Mouse (Mus musculus) MN1 (cell line): ENCODE data around the gene Fmod.
A peak's percentile ranks its signal among the peaks of the same experiment; 100 is the strongest.

Source experiments
- DNase-seq: peaks from one replicate; pipeline ENCODE4 v3.0.0-alpha.2; 2016; ENCODE audit warnings: low spot score

The Fmod gene

GRCm38 (mm10) chr1:134076789-134077188 lies 39.7 kb downstream of the Fmod start:
- no peak for DNase-seq

- peak; percentile 79 for DNase-seq
These were observed 40.5 kb downstream of the Fmod start for GRCm38 (mm10) chr1:134077389-134078060.

- no peak for DNase-seq
These were observed 41.2 kb downstream of the Fmod start for GRCm38 (mm10) chr1:134078061-134078795.

DNA sequence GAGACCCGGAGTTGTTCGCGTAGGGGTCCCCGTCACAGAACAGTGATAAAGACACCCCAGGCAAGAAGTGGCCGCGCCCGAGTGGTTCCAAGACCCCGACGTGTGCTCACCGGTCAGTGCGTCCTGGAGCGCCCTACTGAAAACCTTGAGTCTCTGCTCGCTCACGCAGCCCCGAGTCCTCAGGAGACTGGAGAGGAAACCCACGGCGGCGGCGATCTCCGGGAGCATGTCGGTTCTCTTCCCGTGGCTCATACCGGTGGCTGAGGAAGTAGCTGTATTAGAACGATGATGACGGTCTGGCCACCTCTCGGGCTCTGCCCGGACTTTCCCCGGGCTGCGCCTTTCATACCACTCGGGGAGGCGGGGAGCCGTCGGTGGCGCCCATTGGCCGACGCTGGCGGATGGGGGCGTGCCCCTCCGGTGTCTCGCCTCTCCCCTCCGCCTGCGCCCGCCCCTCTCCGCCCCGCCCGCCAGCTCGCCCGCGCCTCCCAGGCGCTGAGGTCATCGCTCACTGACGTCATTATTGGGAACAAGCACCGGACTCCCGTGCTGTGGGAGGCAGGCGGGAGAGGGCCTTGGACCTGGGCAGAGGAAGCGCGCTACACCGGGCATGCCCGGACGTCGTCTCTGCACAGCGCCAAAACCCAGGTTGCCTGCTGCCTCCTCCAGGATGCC lies 41.9 kb downstream of the Fmod start, which contains the start of gene Btg2:
Gene Btg2, minus strand, starts transcription at position 319 of the 675 bp plus-strand sequence.
- DNase-seq: peak; percentile 98

DNA sequence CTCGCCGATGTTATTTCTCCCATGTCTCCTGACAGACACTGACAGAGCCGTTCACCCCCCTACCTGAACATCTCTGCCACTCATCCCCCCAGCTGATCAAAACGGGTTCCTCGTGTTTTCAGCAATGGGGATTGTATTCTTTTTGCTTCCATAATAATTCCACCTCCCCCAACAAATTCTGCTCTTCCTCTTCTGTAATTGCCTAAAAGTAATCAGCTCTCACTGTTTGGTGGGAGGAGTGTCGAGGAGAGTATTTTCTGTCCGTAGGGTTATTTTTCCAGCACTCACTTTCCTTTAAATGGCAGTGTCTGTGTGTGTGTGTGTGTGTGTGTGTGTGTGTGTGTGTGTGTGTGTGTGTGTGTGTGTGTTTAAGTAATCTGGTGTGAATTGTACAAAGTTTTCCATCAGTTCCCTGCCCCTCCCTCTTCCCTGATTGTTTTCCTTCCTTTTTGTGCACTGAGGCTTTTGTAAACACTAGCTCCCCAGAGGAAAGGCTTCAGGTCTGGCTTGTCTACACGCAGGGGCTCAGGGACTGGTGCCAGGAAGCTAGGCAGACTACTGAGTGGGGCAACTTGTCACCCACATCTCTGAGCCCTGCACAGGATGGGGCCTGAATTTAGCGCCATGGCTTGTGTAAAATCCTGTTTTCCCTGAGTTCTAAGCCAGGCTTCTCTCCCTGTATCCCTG lies 42.6 kb downstream of the Fmod start:
- peak; percentile 69 for DNase-seq

- no peak for DNase-seq
These were observed 43.4 kb downstream of the Fmod start for GRCm38 (mm10) chr1:134080406-134080805.

DNA sequence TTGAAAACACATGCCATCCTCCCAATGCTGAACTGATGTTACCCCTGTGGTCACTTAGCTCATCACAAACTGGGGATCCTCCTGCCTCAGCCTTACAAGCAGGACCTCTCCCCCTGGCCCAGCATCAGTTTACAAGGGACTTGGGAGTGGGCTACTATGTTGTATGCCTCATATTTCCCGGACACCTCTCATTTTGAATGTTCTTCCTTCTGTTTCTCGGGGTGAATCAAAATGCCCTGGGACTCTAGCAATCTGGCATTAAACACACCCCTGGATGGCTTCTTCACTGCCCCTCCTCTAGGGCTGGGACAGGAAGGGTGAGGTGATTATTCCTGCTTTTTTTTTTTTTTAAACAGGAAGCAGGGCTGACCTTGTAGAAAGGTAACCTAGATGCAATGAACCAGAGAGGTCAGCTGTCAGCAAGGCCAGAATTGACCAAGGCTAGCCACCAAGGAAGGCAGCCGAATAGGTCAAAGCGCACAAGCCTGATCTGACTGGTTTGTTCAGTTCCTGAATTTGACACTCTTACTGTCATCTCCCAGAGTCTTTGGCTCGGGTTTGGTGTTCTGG lies 43.9 kb downstream of the Fmod start:
- DNase-seq: no peak

GRCm38 (mm10) chr1:134082987-134083516 lies 46.0 kb downstream of the Fmod start:
- DNase-seq: no peak

GRCm38 (mm10) chr1:134083676-134084075 lies 46.6 kb downstream of the Fmod start:
- DNase-seq: no peak

GRCm38 (mm10) chr1:134084128-134084527 lies 47.1 kb downstream of the Fmod start:
- no peak for DNase-seq

DNA sequence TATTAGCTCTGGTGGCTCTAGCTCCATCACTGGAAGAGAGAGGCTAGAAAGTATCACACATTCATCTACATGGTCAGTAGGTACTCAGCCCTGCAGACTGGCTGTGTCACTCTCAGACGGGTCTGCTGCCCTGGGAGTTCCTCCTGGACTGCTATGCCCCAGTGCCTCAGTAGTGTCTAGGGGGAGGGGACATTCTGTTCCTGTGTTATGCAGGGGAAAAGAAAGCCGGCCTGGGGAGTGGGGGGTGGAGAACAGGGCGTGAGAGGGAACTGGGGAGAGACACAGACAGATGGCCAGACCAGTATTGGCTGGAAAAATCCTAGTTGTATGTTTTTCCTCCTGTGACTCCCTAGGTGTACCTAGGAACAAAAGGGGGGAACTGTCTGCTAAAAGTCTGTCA lies 49.0 kb downstream of the Fmod start:
- no peak for DNase-seq

DNA sequence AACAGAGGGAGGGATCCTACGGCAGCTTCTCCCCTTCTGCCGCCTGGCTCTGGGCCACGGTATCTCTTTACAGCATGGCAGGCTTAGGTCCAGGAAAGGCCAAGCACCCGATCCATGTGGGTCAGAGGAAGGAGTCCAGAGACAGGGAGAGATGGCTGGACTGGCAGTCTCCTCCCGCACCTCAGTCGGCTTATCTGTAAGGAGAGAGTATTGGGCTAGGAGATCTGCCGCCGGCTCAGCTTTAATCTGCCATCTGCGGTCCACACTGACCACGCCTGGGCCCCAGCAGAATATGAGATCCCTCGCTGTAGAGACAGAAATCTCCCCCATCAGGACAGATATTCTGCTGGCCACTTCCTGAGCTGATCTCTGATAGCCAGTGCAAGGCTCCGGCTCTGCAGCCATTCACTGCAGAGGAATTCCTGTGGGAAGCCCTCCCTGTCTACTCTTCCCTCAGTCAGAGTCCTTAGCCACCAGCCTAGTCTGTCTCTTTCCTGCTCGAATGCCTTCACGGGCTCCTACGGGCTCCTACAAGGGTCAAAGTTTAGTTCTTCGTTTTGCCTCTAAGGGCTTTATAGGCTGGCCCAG lies 49.9 kb downstream of the Fmod start:
- no peak for DNase-seq

GRCm38 (mm10) chr1:134089074-134089473 lies 52.0 kb downstream of the Fmod start:
- DNase-seq: no peak

GRCm38 (mm10) chr1:134091851-134092250 lies 54.8 kb downstream of the Fmod start:
- no peak for DNase-seq

DNA sequence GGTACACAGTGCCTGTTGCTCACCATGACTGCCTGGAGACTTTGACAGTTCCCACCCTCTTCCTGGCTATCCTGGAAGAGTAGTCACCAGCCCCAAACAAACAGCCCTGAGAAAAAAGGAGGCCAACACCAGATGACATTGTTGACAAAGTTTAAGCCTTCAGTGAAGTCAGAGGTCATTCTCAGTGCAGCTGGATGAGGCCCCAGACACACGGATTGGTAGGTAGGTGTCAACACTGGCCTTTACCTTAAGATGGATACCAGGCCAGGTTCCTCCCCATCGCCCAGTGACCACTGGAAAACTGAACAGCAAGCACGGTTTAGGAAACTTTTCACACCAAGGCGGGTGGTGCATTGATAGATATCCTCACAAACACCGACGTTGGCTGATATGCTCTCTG lies 55.3 kb downstream of the Fmod start:
- no peak for DNase-seq

- peak; percentile 95 for DNase-seq
These were observed 56.1 kb downstream of the Fmod start for GRCm38 (mm10) chr1:134092852-134093770.

DNA sequence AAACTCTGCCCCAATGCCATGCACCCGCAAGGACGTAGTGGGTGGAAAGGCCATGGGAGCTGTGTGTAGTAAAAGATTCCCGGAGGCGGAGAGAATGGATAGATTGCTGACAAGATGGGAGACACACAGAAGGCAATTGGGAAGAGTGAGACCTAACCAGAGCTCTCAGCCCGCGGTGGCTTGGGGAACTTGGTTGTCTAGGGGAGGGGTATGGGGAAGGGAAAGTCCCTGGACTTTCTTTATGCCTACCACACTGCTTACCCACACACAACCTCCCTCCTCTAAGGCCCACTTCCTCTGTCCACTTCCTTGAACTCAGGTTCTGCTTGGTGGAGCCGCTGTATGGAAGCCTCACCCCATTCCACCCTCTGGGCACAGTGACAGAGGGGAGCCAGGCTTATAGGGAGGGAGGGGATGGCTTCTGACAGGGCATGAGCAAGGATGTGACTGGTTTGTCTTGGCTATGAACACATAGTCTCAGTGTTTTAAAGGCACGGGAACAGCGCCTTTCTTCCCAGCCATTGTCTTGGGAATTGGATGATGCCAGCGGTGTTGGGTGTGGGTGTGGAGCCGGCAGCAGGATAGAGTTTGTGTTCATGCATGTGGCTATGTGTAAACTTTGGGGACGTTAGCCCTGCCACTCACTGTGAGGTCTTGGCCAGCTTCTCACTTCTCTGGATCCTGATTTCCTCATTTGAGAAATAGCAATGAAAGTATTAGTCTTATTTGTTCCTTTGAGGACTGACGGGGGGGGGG lies 56.9 kb downstream of the Fmod start:
- no peak for DNase-seq

GRCm38 (mm10) chr1:134095033-134095612 lies 58.1 kb downstream of the Fmod start:
- DNase-seq: no peak

DNA sequence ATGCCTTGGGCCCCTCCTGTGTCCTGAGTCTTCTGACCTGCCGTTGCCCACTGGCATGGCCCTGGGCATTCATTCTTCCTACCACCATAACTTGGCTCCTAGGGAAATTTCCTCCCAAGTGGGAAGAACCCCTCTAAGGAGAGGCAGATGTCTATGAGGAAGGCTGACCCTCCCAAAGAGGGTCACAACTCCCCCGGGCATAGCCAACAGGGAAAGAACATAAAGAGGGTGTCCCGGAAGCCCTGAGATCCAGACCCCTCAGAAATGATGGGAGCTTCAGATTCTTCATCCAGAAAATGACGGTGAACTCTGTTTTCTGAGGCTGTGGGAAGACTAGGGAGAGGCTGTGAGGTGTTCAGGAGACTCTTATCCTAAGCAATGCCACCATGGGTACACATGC lies 58.7 kb downstream of the Fmod start:
- no peak for DNase-seq
